Mouse (Mus musculus): ENCODE data around the gene Gm10330.
A peak's percentile ranks its signal among the peaks of the same experiment; 100 is the strongest.
"Not testable (repeated sequence)": the region's sequence is repeated elsewhere in the genome, so short reads cannot be mapped to it uniquely, and the experiment has no call there.

Gm10330 gene

GRCm38 (mm10) chr12:23780165-23780564 is at the start of gene Gm10330:
Gene Gm10330 (minus strand): TSS chr12:23780265.
- DNase-seq = not testable (repeated sequence)

GRCm38 (mm10) chr12:23800776-23801175 is 20.7 kb upstream of the Gm10330 start:
- DNase-seq = peak in 1 of 2 experiments; percentile 1

- peak; percentile 11 to 13 for DNase-seq
These were observed 20.3 kb upstream of the Gm10330 start for GRCm38 (mm10) chr12:23800366-23800765.

Data from thymus, postnatal 36 days (tissue).